Mouse (Mus musculus): ENCODE data around the gene Gm26558. TPM values are rescaled to one million over a fixed set of nuclear protein-coding genes. Genes with fewer than 3 reads are reported as not detected.

Gm26558 gene
- polyA plus RNA-seq, 1 experiment from 2014 or later, result 4.4 TPM

- no peak for ATAC-seq (ENCODE audit: insufficient number of reproducible peaks, insufficient read depth, low FRiP score, low read depth)
- no peak overlapping the region for H3K4me3 ChIP-seq (ENCODE audit: control insufficient read depth in 1 of 2, insufficient read depth in 1 of 2, low read depth in 1 of 2, low read length in 2 of 2)
- H3K4me1 ChIP-seq (ENCODE audit: control insufficient read depth in 2 of 2, insufficient read depth in 2 of 2, low read length in 2 of 2), result peaks cover 2 to 9% of the 10 kb centered on the region in 2 experiments; a peak in 2 of 4 replicates
- H3K4me2 ChIP-seq (ENCODE audit: low read length), result no peak overlapping the region
- H3K9ac ChIP-seq (ENCODE audit: low read length), result no peak overlapping the region
- no peaks in the 10 kb centered on the region for H3K36me3 ChIP-seq (ENCODE audit: control insufficient read depth, insufficient read depth, low read length)
- H3K27ac ChIP-seq (replicated peaks in 1 of 2; ENCODE audit: control insufficient read depth in 1 of 2, insufficient read depth in 1 of 2, low read depth in 2 of 2, low read length in 2 of 2), result no peak overlapping the region
- H3K9me3 ChIP-seq (ENCODE audit: control insufficient read depth, low read length), result 0 out of 2 replicates have a peak, but pooled peaks cover 6% of the 10 kb centered on the region
- no peaks in the 10 kb centered on the region for H3K27me3 ChIP-seq (ENCODE audit: control insufficient read depth, insufficient read depth, low read length)
- 94% methylated on average over 1 of the region's 1 CpGs for WGBS
These were observed 30.6 kb downstream of the Gm26558 start for GRCm38 (mm10) chr2:70631321-70631720.

DNA sequence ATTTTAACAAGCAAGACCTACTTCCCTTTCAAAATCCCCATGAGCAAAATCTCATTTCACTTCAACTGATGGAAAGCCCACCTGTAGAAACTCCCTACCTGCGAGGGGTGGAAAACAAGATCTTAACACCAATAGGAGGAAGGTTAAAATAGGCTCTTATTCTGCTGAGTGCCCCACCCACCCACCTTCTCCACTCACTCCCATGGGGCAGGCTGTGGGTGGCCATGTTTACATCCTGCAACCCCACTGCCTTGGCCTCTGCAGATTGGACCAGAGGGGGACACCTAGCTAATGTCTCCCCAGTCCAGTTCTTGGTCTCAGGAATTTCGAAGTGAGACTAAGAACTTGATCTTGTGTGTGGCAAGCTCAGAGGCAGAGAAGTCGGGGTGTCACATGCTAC lies 32.0 kb downstream of the Gm26558 start:
- peak overlapping the region in 1 of 2 experiments; percentile 21; a peak in 1 of 4 replicates for H3K4me3 ChIP-seq (ENCODE audit: control insufficient read depth in 1 of 2, insufficient read depth in 1 of 2, low read depth in 1 of 2, low read length in 2 of 2)
- H3K27me3 ChIP-seq (ENCODE audit: control insufficient read depth, insufficient read depth, low read length), result no peaks in the 10 kb centered on the region
- peaks cover 2 to 9% of the 10 kb centered on the region in 2 experiments; a peak in 2 of 4 replicates for H3K4me1 ChIP-seq (ENCODE audit: control insufficient read depth in 2 of 2, insufficient read depth in 2 of 2, low read length in 2 of 2)
- H3K36me3 ChIP-seq (ENCODE audit: control insufficient read depth, insufficient read depth, low read length), result no peaks in the 10 kb centered on the region
- no peak for ATAC-seq (ENCODE audit: insufficient number of reproducible peaks, insufficient read depth, low FRiP score, low read depth)
- 0 out of 2 replicates have a peak, but pooled peaks cover 6% of the 10 kb centered on the region for H3K9me3 ChIP-seq (ENCODE audit: control insufficient read depth, low read length)
- 73% methylated on average over 3 of the region's 3 CpGs for WGBS
- no peak overlapping the region for H3K27ac ChIP-seq (replicated peaks in 1 of 2; ENCODE audit: control insufficient read depth in 1 of 2, insufficient read depth in 1 of 2, low read depth in 2 of 2, low read length in 2 of 2)
- peak overlapping the region; percentile 27; the same call in 1 of the 2 replicates for H3K9ac ChIP-seq (ENCODE audit: low read length)
- H3K4me2 ChIP-seq (ENCODE audit: low read length), result peak overlapping the region; percentile 62

- ATAC-seq (ENCODE audit: insufficient number of reproducible peaks, insufficient read depth, low FRiP score, low read depth), result no peak; the same call in 1 of the 2 replicates
These were observed 32.6 kb downstream of the Gm26558 start for GRCm38 (mm10) chr2:70629339-70629761.

DNA sequence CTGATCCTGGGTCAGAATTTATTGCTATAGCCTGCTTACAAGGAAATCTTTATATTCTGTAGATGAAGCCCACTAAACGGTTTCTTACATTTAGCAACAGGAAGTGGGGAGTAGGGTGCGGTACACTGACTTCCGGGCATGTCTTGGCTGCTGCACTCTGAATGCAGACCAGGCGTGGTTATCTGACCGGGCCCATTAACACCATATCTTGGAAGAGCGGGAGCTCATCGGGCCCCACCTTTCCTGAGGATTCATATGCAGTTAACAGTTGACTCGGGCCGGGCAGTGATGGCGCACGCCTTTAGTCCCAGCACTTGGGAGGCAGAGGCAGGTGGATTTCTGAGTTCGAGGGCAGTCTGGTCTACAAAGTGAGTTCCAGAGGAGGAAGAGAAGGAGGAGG lies 33.5 kb downstream of the Gm26558 start:
- no peak overlapping the region for H3K27ac ChIP-seq (replicated peaks in 1 of 2; ENCODE audit: control insufficient read depth in 1 of 2, insufficient read depth in 1 of 2, low read depth in 2 of 2, low read length in 2 of 2)
- H3K9me3 ChIP-seq (ENCODE audit: control insufficient read depth, low read length), result 0 out of 2 replicates have a peak, but pooled peaks cover 6% of the 10 kb centered on the region
- H3K9ac ChIP-seq (ENCODE audit: low read length), result no peak overlapping the region
- H3K4me1 ChIP-seq (ENCODE audit: control insufficient read depth in 2 of 2, insufficient read depth in 2 of 2, low read length in 2 of 2), result peaks cover 2 to 9% of the 10 kb centered on the region in 2 experiments; a peak in 2 of 4 replicates
- no peak for ATAC-seq (ENCODE audit: insufficient number of reproducible peaks, insufficient read depth, low FRiP score, low read depth)
- H3K4me2 ChIP-seq (ENCODE audit: low read length), result no peak overlapping the region
- no peaks in the 10 kb centered on the region for H3K27me3 ChIP-seq (ENCODE audit: control insufficient read depth, insufficient read depth, low read length)
- no peaks in the 10 kb centered on the region for H3K36me3 ChIP-seq (ENCODE audit: control insufficient read depth, insufficient read depth, low read length)
- H3K4me3 ChIP-seq (ENCODE audit: control insufficient read depth in 1 of 2, insufficient read depth in 1 of 2, low read depth in 1 of 2, low read length in 2 of 2), result no peak overlapping the region
- WGBS, result 83% methylated on average over 12 of the region's 12 CpGs

More at GRCm38 (mm10) chr2:70629339-70629761, 32.6 kb downstream of the Gm26558 start:
- H3K4me2 ChIP-seq (ENCODE audit: low read length), result peak overlapping the region; percentile 62
- H3K27me3 ChIP-seq (ENCODE audit: control insufficient read depth, insufficient read depth, low read length), result no peaks in the 10 kb centered on the region
- 10% methylated on average over 10 of the region's 10 CpGs for WGBS
- H3K27ac ChIP-seq (replicated peaks in 1 of 2; ENCODE audit: control insufficient read depth in 1 of 2, insufficient read depth in 1 of 2, low read depth in 2 of 2, low read length in 2 of 2), result no peak overlapping the region
- peak overlapping the region; percentile 21 to 25 for H3K4me3 ChIP-seq (ENCODE audit: control insufficient read depth in 1 of 2, insufficient read depth in 1 of 2, low read depth in 1 of 2, low read length in 2 of 2)
- 0 out of 2 replicates have a peak, but pooled peaks cover 6% of the 10 kb centered on the region for H3K9me3 ChIP-seq (ENCODE audit: control insufficient read depth, low read length)
- H3K36me3 ChIP-seq (ENCODE audit: control insufficient read depth, insufficient read depth, low read length), result no peaks in the 10 kb centered on the region
- H3K4me1 ChIP-seq (ENCODE audit: control insufficient read depth in 2 of 2, insufficient read depth in 2 of 2, low read length in 2 of 2), result peaks cover 2 to 9% of the 10 kb centered on the region in 2 experiments; a peak in 2 of 4 replicates
- H3K9ac ChIP-seq (ENCODE audit: low read length), result peak overlapping the region; percentile 27; the same call in 1 of the 2 replicates

DNA sequence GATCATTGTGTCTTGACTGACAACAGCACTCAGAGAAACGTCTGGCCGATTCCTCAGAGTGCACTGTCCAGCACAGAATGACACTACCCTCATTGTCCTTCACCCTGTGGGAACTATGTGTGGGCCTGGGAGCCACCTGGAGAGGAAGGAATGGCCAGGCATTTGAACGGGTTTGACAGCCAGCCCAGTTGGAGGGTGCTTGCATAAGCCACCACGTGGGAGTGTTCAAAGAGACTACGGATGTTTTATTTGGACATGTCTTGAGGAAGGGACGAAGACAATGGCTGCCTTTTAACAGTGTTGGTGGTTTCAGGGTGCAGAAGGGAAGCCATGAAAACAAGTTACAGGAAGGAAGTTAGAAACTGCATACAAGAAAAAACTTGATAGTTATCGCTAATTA lies 36.1 kb downstream of the Gm26558 start:
- 54% methylated on average over 7 of the region's 7 CpGs for WGBS
- Histone ChIP-seq H3K36me3 (ENCODE audit: control insufficient read depth, insufficient read depth, low read length) (no peaks in the 10 kb centered on the region), H3K9ac (ENCODE audit: low read length) (no peak overlapping the region), H3K27ac (replicated peaks in 1 of 2; ENCODE audit: control insufficient read depth in 1 of 2, insufficient read depth in 1 of 2, low read depth in 2 of 2, low read length in 2 of 2) (no peak overlapping the region), H3K27me3 (ENCODE audit: control insufficient read depth, insufficient read depth, low read length) (no peaks in the 10 kb centered on the region), H3K4me3 (ENCODE audit: control insufficient read depth in 1 of 2, insufficient read depth in 1 of 2, low read depth in 1 of 2, low read length in 2 of 2) (no peak overlapping the region), H3K4me1 (ENCODE audit: control insufficient read depth in 2 of 2, insufficient read depth in 2 of 2, low read length in 2 of 2) (peaks cover 2 to 9% of the 10 kb centered on the region in 2 experiments; a peak in 2 of 4 replicates), H3K9me3 (ENCODE audit: control insufficient read depth, low read length) (0 out of 2 replicates have a peak, but pooled peaks cover 6% of the 10 kb centered on the region), H3K4me2 (ENCODE audit: low read length) (no peak overlapping the region)
- ATAC-seq (ENCODE audit: insufficient number of reproducible peaks, insufficient read depth, low FRiP score, low read depth), result no peak

GRCm38 (mm10) chr2:70622244-70622643 lies 39.7 kb downstream of the Gm26558 start:
- Histone ChIP-seq H3K4me1 (ENCODE audit: control insufficient read depth in 2 of 2, insufficient read depth in 2 of 2, low read length in 2 of 2) (no peaks in the 10 kb centered on the region), H3K9me3 (ENCODE audit: control insufficient read depth, low read length) (0 out of 2 replicates have a peak, but pooled peaks cover 2% of the 10 kb centered on the region), H3K4me3 (ENCODE audit: control insufficient read depth in 1 of 2, insufficient read depth in 1 of 2, low read depth in 1 of 2, low read length in 2 of 2) (no peak overlapping the region), H3K9ac (ENCODE audit: low read length) (no peak overlapping the region), H3K4me2 (ENCODE audit: low read length) (no peak overlapping the region), H3K27me3 (ENCODE audit: control insufficient read depth, insufficient read depth, low read length) (no peaks in the 10 kb centered on the region), H3K36me3 (ENCODE audit: control insufficient read depth, insufficient read depth, low read length) (no peaks in the 10 kb centered on the region), H3K27ac (replicated peaks in 1 of 2; ENCODE audit: control insufficient read depth in 1 of 2, insufficient read depth in 1 of 2, low read depth in 2 of 2, low read length in 2 of 2) (no peak overlapping the region)
- ATAC-seq (ENCODE audit: insufficient number of reproducible peaks, insufficient read depth, low FRiP score, low read depth), result no peak
- 72% methylated on average over 4 of the region's 4 CpGs for WGBS

- 21% methylated on average over 6 of the region's 6 CpGs for WGBS
- H3K4me2 ChIP-seq (ENCODE audit: low read length), result no peak overlapping the region
- H3K36me3 ChIP-seq (ENCODE audit: control insufficient read depth, insufficient read depth, low read length), result no peaks in the 10 kb centered on the region
- no peak for ATAC-seq (ENCODE audit: insufficient number of reproducible peaks, insufficient read depth, low FRiP score, low read depth)
- no peaks in the 10 kb centered on the region for H3K27me3 ChIP-seq (ENCODE audit: control insufficient read depth, insufficient read depth, low read length)
- no peaks in the 10 kb centered on the region for H3K4me1 ChIP-seq (ENCODE audit: control insufficient read depth in 2 of 2, insufficient read depth in 2 of 2, low read length in 2 of 2)
- no peak overlapping the region for H3K4me3 ChIP-seq (ENCODE audit: control insufficient read depth in 1 of 2, insufficient read depth in 1 of 2, low read depth in 1 of 2, low read length in 2 of 2)
- no peak overlapping the region for H3K9ac ChIP-seq (ENCODE audit: low read length)
- no peaks in the 10 kb centered on the region for H3K9me3 ChIP-seq (ENCODE audit: control insufficient read depth, low read length)
- H3K27ac ChIP-seq (replicated peaks in 1 of 2; ENCODE audit: control insufficient read depth in 1 of 2, insufficient read depth in 1 of 2, low read depth in 2 of 2, low read length in 2 of 2), result no peak overlapping the region
These were observed 41.7 kb downstream of the Gm26558 start for GRCm38 (mm10) chr2:70620225-70620624.

All from heart, embryonic 14.5 days (tissue).